Mouse (Mus musculus) Patski (cell line): Measurements from ENCODE around the gene Sfxn5. TPM values are rescaled to one million over a fixed set of nuclear protein-coding genes. Genes with fewer than 3 reads are reported as not detected.
A peak's percentile ranks its signal among the peaks of the same experiment; 100 is the strongest.

Experiments used
- ATAC-seq: fragments of 100-300 bp; one replicate; pipeline ENCODE4 v1.8.0; 2021
- CTCF ChIA-PET: fragments of 350-600 bp; sonication (Branson Sonifier 250); formaldehyde crosslinking; loops from one replicate; lab custom pipeline; 2022; ENCODE audit warnings: inconsistent platforms; lab: Charles Lee
- POLR2A ChIA-PET: fragments of 350-600 bp; sonication (Branson Sonifier 250); formaldehyde crosslinking; loops from one replicate; lab custom pipeline; 2022; ENCODE audit warnings: antibody characterized with exemption, inconsistent platforms; lab: Charles Lee
- DNase-seq: peaks from one replicate; pipeline ENCODE4 v3.0.0-alpha.2; 2011; ENCODE audit warnings: low read depth, low spot score
- H3K27me3 ChIP-seq: fragments of 371-371 bp; one replicate; pipeline ENCODE4 v1.5.1; 2021
- CTCF ChIP-seq: fragments of 100-300 bp; IDR thresholded peaks from one replicate; pipeline ENCODE4 v1.5.1; 2021
- in situ Hi-C: fragments of 300-500 bp; cut with MboI; formaldehyde crosslinking; loops from 3 replicates; pipeline ENCODE4 v1.11.1; 2018; ENCODE audit warnings: low pct_unique_long_range_greater_than_20kb, mixed read lengths
- polyA plus RNA-seq: library from polyadenylated mRNA; unstranded; gene quantifications from one replicate; pipeline ENCODE4 v1.2.3, GENCODE M21; 2021

Sfxn5 gene
- polyA plus RNA-seq, 1 experiment from 2014 or later: 10.9 TPM

DNA sequence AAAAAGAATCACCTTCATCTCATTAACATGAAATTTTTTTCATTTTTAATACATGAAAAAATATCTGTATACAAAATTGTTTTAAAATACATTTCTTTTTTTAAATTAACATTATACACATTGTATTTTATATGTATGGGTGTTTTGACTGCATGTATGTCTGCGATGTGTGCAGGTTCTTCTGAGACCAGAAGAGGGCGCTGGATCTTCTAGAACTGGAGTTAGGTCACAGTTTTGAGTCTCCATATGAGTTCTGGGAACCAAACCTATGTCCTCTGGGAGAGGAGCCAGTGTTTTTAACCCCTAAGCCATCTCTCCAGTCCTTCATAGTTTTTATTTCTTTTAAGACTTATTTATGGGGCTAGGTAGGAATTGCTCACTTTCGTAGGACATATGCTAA is 20.5 kb upstream of the Sfxn5 start:
- in situ Hi-C loops: no loop called here
- no peak for DNase-seq
- ChIA-PET CTCF (interaction anchor here (1.2 kb wide), 1 partner anchor 42 kb away, joined by 4 read pairs; no protein-coding TSS in a partner anchor), POLR2A (no interaction called here)
- ATAC-seq: no peak
- no peak for TF ChIP-seq CTCF
- H3K27me3 ChIP-seq: no peaks in the 10 kb centered on the region

DNA sequence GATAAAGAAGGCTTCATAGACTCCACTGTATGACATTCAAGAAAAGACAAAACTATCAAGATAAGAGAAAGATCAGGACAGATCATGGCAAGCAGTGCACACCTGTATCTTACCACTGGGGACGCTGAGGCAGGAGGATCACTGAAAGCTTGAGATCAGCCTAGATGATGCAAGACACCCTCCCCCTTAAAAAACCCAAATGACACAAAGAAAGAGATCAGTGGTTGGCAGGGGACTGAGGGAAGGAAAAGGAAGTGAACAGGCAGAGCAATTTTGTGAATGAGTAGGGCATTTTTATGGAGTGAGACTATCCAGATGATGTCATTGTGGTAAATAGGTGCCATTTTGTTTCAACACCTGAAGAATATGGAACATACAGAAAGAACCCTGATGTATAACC is 16.9 kb upstream of the Sfxn5 start:
- no peaks in the 10 kb centered on the region for H3K27me3 ChIP-seq
- POLR2A ChIA-PET: interaction anchor here (2.1 kb wide), 1 partner anchor 18 kb away, joined by 7 read pairs; no protein-coding TSS in a partner anchor
- ATAC-seq (no peak), DNase-seq (no peak)
- in situ Hi-C loops: no loop called here
- no peak for TF ChIP-seq CTCF
- CTCF ChIA-PET: no interaction called here

DNA sequence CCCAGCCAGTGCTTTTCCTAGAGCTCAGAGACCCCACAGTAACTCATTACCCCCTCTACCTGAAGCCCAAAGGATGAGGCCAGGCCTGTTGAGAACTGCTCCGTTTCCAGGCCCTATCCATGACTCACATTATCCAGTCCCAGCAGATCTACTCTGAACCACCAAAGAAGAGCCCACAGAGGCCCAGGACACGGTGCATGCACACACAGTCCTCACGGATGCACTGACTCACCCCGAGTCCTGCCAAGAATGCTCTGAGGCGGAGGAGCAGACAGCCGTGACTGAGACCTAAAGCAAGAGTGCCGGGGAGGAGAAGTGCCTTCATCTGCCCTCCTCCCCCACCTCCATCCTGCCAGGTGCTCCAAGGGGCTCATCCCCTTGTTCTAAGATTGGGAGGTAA is 16.0 kb upstream of the Sfxn5 start:
- ATAC-seq: peak; percentile 85
- DNase-seq: peak; percentile 85
- TF ChIP-seq CTCF: no peak
- ChIA-PET CTCF (interaction anchor here (1.1 to 7.7 kb wide), 4 partner anchors 9 to 53 kb away, joined by 3 to 106 read pairs (median 28); partner anchors contain the start of gene Rab11fip5), POLR2A (interaction anchor here (2.1 to 4.2 kb wide), 2 partner anchors 19 to 26 kb away, joined by 7 to 22 read pairs; partner anchors contain the start of gene Rab11fip5)
- no peaks in the 10 kb centered on the region for H3K27me3 ChIP-seq
- in situ Hi-C loops: loop anchor here (5.0 kb wide), 2 partner anchors 38 to 87 kb away; no protein-coding TSS in a partner anchor

DNA sequence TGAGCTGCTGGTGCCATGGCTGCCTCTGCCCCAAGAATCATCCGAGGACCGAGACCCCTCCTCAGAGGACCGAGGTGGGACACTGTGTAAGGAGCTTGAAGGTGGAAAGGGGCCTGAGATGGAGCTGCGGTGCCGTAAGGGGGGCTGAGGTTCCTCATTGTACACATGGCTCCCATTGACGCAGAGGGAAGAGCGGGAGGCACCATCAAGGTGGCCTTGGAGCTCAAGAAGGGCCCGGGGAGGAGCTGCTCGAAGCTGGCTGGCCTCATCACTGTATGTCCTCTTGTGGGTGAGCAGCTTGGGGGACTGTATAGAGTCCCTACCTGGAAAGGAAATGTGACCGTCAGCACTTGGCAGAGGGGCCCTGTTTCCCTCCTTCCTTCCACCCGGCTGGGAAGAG is 14.9 kb upstream of the Sfxn5 start:
- no peak for DNase-seq

DNA sequence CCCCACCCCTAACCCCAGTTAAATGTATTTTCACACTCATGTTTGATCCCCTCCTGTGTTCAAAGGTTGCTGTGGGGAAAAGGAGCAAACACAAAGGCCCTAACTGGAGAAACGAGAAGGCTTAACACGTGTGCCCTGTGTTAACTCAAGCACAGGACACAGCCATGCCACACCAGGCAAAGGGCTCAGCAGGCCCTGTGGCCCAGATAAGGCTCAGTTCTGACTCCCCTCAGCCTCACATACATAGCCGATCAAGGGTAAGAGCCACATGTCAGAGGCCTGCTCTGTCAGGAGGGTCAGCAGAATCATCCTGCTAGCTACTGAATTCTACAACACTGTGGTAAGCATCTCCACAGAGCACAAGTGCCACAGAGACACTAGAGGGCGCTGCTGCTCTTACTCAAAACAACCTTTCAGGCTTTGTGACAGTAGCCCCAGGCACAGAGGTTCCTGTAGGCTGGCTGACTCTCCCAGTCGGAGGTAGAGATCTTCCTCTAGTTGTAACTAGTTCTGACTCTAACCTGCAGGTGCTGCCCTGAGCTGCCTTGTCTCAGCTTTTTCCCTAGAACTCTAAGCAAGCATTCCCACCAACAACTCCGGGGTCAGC is 12.9 kb upstream of the Sfxn5 start:
- ChIA-PET CTCF (interaction anchor here (0.6 to 7.7 kb wide), 16 partner anchors 8 to 197 kb away, joined by 3 to 106 read pairs (median 7); partner anchors contain the start of gene Rab11fip5), POLR2A (interaction anchor here (0.6 to 4.2 kb wide), 4 partner anchors 29 to 92 kb away, joined by 3 to 22 read pairs (median 3); partner anchors contain the start of gene Rab11fip5)
- peak; percentile 32 for ATAC-seq
- H3K27me3 ChIP-seq: no peaks in the 10 kb centered on the region
- in situ Hi-C loops: loop anchor here (5.0 kb wide), 2 partner anchors 41 to 84 kb away; no protein-coding TSS in a partner anchor
- no peak for TF ChIP-seq CTCF
- peak; percentile 85 for DNase-seq

More for the DNA sequence above, 14.9 kb upstream of the Sfxn5 start:
- TF ChIP-seq CTCF: no peak
- ATAC-seq: no peak
- no peaks in the 10 kb centered on the region for H3K27me3 ChIP-seq
- ChIA-PET CTCF (interaction anchor here (0.8 to 7.7 kb wide), 4 partner anchors 10 to 49 kb away, joined by 3 to 106 read pairs (median 28); partner anchors contain the start of gene Rab11fip5), POLR2A (interaction anchor here (0.9 to 4.2 kb wide), 5 partner anchors 11 to 35 kb away, joined by 3 to 22 read pairs (median 4); partner anchors contain the start of gene Rab11fip5)
- in situ Hi-C loops: loop anchor here (5.0 kb wide), 2 partner anchors 39 to 86 kb away; no protein-coding TSS in a partner anchor

DNA sequence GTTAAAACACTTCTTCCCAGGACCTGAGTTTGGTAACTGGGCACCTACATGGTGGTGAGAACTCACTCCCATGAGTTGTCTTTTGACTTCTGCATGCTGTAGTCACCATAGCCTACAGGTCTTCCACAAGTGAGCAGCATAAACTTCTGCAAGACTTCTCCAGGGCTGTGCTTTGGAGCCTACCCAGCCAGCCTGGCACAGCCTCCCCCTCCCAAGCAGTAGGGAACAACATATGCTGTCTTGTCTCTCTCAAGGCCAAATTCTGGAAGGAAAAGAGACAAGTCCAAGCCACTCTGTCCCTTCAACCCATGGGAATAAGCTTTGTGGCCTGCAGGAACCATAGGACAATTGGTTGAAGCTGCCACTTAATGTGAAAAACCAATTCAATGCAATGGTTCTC is 11.7 kb upstream of the Sfxn5 start:
- ChIA-PET CTCF (interaction anchor here (2.2 to 7.7 kb wide), 5 partner anchors 15 to 55 kb away, joined by 8 to 106 read pairs (median 12); partner anchors contain the start of gene Rab11fip5), POLR2A (no interaction called here)
- H3K27me3 ChIP-seq: no peaks in the 10 kb centered on the region
- no peak for TF ChIP-seq CTCF
- ATAC-seq (no peak), DNase-seq (no peak)
- in situ Hi-C loops: loop anchor here (5.0 kb wide), 2 partner anchors 42 to 83 kb away; no protein-coding TSS in a partner anchor

DNA sequence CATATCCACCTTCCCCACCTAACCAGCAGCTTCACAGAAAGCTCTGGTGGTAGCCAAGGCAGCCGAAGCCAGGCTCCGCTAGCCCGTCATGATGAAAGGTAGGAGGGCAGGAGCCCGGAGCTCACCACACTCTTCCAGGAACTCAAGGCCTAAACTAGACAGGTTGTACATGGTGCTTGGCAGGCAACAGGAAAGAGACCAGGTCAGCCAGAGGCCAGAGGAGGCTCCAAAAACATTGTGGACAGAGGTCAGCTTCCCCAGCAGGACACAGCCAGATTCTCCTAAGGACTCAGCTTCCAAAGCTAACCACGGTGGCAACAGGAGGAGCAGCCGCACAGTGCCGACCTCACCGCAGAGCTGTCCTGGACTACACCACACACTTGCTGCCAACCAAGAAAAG is 9.8 kb upstream of the Sfxn5 start:
- CTCF ChIA-PET: interaction anchor here (0.9 to 7.7 kb wide), 4 partner anchors 38 to 80 kb away, joined by 3 to 106 read pairs (median 4); partner anchors contain the start of gene Rab11fip5
- POLR2A ChIA-PET: interaction anchor here (1.0 to 1.6 kb wide), 2 partner anchors 48 to 51 kb away, joined by 3 to 4 read pairs; no protein-coding TSS in a partner anchor
- ATAC-seq: no peak
- DNase-seq: no peak
- no peak for TF ChIP-seq CTCF
- H3K27me3 ChIP-seq: no peaks in the 10 kb centered on the region
- in situ Hi-C loops: no loop called here

DNA sequence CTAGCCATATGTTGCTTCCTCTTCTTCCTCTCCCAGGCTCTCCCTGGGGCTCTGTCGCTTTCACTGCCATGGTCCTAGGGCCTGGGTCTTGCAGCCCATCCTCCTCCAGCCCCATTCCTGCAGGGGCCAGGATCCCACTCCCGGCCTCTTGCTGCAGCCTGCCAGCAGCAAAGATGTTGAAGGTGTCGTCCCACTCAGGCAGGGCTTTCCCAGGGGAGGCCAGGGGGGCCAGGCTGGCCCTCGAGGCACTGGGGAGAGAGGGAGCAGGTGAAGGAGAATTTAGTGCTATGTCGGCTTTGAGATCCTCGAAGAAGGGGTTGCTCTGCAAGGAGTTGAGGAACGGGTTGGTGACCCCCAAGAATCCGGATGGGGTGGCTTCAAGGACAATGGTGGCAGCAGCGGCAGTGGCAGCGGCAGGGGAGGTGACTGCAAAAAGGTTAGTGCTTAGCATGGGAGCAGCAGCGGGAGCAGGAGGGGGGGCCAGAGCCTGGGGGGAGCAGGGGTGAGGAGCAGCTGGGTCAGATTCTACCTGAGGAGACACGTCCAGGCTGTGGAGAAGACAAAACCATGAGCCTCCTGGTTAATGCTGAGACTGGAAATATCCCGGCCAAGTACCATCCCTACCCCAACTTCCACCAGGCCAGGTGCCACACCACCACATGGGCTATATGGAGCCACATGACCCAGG is 8.7 kb upstream of the Sfxn5 start:
- no peak for TF ChIP-seq CTCF
- CTCF ChIA-PET: interaction anchor here (0.7 to 7.7 kb wide), 3 partner anchors 39 to 79 kb away, joined by 3 to 106 read pairs (median 5); partner anchors contain the start of gene Rab11fip5
- DNase-seq (no peak), ATAC-seq (no peak)
- POLR2A ChIA-PET: no interaction called here
- in situ Hi-C loops: no loop called here
- no peaks in the 10 kb centered on the region for H3K27me3 ChIP-seq

DNA sequence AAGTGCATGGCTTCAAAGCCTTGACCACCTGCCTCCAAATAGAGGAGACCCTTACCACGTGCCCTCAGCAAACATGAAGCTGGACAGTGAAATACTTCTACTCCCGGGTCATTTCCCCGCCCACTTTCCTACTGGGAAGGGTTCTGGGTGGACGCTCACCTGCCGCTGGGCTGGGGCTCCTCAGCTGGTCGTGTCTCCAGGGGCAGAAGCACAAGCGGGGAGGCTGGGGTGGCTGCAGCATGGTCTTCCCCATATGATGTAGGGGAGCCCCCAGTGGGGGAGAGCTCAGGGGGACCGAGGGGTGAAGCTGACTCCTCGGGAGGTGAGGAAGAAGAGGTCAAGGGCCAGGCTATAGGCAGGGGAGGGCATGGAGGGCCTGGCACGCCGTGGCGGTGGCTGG is 7.0 kb upstream of the Sfxn5 start:
- in situ Hi-C loops: no loop called here
- ChIA-PET CTCF (interaction anchor here (1.0 to 1.3 kb wide), 3 partner anchors 38 to 52 kb away, joined by 4 to 5 read pairs (median 4); no protein-coding TSS in a partner anchor), POLR2A (interaction anchor here (1.1 to 1.3 kb wide), 2 partner anchors 48 to 59 kb away, joined by 3 to 6 read pairs; no protein-coding TSS in a partner anchor)
- ATAC-seq: no peak
- no peak for DNase-seq
- H3K27me3 ChIP-seq: no peaks in the 10 kb centered on the region
- TF ChIP-seq CTCF: no peak
